Mouse (Mus musculus) neural tube, embryonic 15.5 days (tissue): ENCODE results near the gene Dydc2. TPM values are rescaled to one million over a fixed set of nuclear protein-coding genes. Genes with fewer than 3 reads are reported as not detected.

Source experiments
- ATAC-seq: fragments of 200-750 bp; cut with Nextera tagmentation; 2 replicates; pipeline ENCODE4 v1.8.0; 2017; ENCODE audit warnings: mild to moderate bottlenecking, moderate TSS enrichment, moderate library complexity; ENCODE audit not compliant: low FRiP score
- H3K27ac ChIP-seq: fragments of 300-500 bp; sonication (generic); replicated peaks from 2 replicates; pipeline ENCODE4 v1.5.1; 2015; ENCODE audit warnings: mild to moderate bottlenecking, inconsistent platforms
- H3K27me3 ChIP-seq: fragments of 300-500 bp; sonication (generic); replicated peaks from 2 replicates; pipeline ENCODE4 v1.6.1; 2015; ENCODE audit warnings: inconsistent platforms
- H3K36me3 ChIP-seq: fragments of 300-500 bp; sonication (generic); 2 replicates; pipeline ENCODE4 v1.6.1; 2015; ENCODE audit warnings: inconsistent platforms
- H3K4me1 ChIP-seq: fragments of 300-500 bp; sonication (generic); 2 replicates; pipeline ENCODE4 v1.6.1; 2015; ENCODE audit warnings: inconsistent platforms
- H3K4me2 ChIP-seq: fragments of 300-500 bp; sonication (generic); 2 replicates; pipeline ENCODE4 v1.6.1; 2015; ENCODE audit warnings: inconsistent platforms, mild to moderate bottlenecking, moderate library complexity
- H3K4me3 ChIP-seq: fragments of 300-500 bp; sonication (generic); replicated peaks from 2 replicates; pipeline ENCODE4 v1.5.1; 2015; ENCODE audit warnings: mild to moderate bottlenecking, inconsistent platforms
- H3K9ac ChIP-seq: fragments of 300-500 bp; sonication (generic); replicated peaks from 2 replicates; pipeline ENCODE4 v1.6.1; 2015; ENCODE audit warnings: mild to moderate bottlenecking, inconsistent platforms
- H3K9me3 ChIP-seq: fragments of 300-500 bp; sonication (generic); replicated peaks from 2 replicates; pipeline ENCODE4 v1.6.1; 2016; ENCODE audit warnings: inconsistent platforms
- WGBS: fragments of 180-500 bp; shearing (Covaris S2); methylation state at CpG from one replicate; pipeline ENCODE4 v1.1.7; 2015; ENCODE audit warnings: mixed read lengths; 5-methylcytosine and 5-hydroxymethylcytosine counted together
- polyA plus RNA-seq: library from polyadenylated mRNA; unstranded; fragments of >200 nt; fragmentation: Nextera tagmentation; extraction: Ambion mirVana; gene quantifications from 2 replicates; pipeline ENCODE4 v1.2.1, GENCODE M21; 2015

The Dydc2 gene
- 0.32 and 0.38 TPM in 2 replicates for polyA plus RNA-seq

DNA sequence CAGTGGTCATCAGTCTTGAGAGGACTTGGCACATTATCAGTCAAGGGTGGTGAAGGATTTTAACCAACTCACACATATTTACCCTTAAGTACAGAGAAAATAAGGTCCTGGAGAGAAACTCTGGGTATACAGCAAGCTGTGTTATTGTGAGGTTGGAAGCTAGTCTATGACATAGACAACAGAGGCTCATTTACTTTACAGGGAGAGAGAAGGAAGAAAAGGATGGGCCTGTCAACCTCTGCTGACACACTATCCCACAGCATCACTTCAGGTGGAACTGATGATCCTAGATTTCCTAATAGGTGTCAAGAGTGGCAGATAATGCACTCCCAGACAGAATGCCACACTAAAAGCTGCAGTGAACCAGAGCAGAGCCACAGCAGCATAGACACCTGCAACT is at the start of gene Dydc2:
TSS of gene Dydc2 (minus strand) at position 101 of the 400 bp plus-strand sequence.
- H3K27ac ChIP-seq = no peak within 1 kb of the TSS
- ATAC-seq = no peak
- peaks cover 7% of the 10 kb centered on the region for H3K4me1 ChIP-seq
- no peaks in the 10 kb centered on the region for H3K27me3 ChIP-seq
- no peak within 1 kb of the TSS for H3K4me2 ChIP-seq
- no peak within 1 kb of the TSS for H3K4me3 ChIP-seq
- H3K36me3 ChIP-seq = no peaks in the 10 kb centered on the region
- H3K9ac ChIP-seq = no peak within 1 kb of the TSS
- no peaks in the 10 kb centered on the region for H3K9me3 ChIP-seq

DNA sequence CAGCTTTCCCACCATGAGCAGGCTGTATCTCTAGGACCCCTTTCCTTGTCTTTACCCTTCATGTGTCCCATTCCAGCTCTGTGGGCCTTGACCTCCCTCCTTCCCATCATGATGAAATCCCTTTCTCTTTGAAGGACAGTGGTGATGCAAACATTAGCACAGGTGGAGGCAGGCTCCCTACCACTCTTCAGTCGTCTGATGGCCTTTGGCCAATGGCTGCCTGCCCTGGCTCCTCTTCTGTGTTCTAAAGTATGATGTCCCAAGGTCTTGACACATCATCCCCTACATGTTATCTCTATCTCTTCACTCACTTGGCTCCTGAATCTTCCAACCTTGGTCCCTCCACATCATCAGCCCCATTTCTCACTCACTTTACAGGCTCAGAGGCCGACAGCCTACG is 47.3 kb upstream of the Dydc2 start:
- Histone ChIP-seq H3K4me1 (no peaks in the 10 kb centered on the region), H3K4me2 (no peak overlapping the region), H3K4me3 (no peak overlapping the region), H3K9ac (no peak overlapping the region), H3K36me3 (no peaks in the 10 kb centered on the region), H3K9me3 (no peaks in the 10 kb centered on the region), H3K27ac (no peak overlapping the region), H3K27me3 (no peaks in the 10 kb centered on the region)
- WGBS = 87% methylated on average over 3 of the region's 3 CpGs
- ATAC-seq = no peak

DNA sequence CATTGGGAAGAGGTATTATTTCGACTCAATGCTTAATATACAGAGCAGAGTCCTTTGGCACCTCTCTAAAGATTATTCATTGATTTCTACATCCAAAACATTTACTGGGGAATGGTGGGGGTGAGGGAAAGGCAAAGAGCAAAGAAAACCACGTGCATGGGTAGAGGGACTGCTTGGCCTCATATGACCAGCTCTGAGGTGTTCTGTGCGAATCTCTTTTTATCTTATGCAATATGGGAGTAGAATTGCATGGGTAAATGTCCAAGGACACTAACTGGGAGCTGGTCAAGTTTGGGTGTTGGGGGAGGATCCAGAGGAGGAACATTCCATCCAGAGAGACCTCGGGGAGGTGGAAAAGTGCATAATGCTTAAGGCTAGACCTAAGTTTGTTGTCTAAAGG is 43.9 kb upstream of the Dydc2 start:
- H3K9me3 ChIP-seq = no peaks in the 10 kb centered on the region
- no peak overlapping the region for H3K4me2 ChIP-seq
- no peak overlapping the region for H3K9ac ChIP-seq
- 86% methylated on average over 4 of the region's 4 CpGs for WGBS
- H3K27ac ChIP-seq = no peak overlapping the region
- no peaks in the 10 kb centered on the region for H3K27me3 ChIP-seq
- H3K4me3 ChIP-seq = no peak overlapping the region
- no peaks in the 10 kb centered on the region for H3K4me1 ChIP-seq
- ATAC-seq = no peak
- H3K36me3 ChIP-seq = no peaks in the 10 kb centered on the region

DNA sequence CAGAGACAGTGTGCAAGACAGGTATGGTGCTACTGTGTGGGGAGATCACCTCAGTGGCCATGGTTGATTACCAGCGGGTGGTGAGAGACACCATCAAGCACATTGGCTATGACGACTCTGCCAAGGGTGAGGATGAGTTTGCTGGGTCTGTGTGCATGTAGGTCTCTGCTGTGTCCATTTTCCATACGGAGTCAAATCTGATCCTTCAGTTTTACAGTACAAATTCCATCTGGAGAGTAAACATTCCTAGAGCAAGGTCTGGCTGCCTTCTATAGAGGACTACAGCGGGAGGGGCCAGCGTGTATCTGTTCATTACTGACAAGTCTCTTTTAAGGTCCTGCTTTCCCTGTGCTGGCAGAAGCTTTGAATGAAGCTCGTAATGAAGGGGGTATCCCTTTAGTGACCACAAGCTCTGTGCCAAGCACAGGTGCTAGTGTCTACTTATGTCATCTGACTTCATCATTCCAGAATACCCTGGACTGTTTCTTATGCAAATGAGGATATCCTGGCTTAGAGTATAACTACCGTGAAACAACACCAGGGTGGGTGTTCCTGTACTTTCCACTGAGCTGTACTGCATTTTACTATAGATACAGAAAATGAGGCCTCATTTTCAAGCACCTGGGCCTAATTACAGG is 42.1 kb upstream of the Dydc2 start:
- 90% methylated on average over 7 of the region's 7 CpGs for WGBS
- no peaks in the 10 kb centered on the region for H3K4me1 ChIP-seq
- no peak overlapping the region for H3K4me3 ChIP-seq
- H3K27me3 ChIP-seq = no peaks in the 10 kb centered on the region
- H3K9me3 ChIP-seq = no peaks in the 10 kb centered on the region
- no peak for ATAC-seq
- no peak overlapping the region for H3K27ac ChIP-seq
- no peak overlapping the region for H3K4me2 ChIP-seq
- no peak overlapping the region for H3K9ac ChIP-seq
- no peaks in the 10 kb centered on the region for H3K36me3 ChIP-seq

DNA sequence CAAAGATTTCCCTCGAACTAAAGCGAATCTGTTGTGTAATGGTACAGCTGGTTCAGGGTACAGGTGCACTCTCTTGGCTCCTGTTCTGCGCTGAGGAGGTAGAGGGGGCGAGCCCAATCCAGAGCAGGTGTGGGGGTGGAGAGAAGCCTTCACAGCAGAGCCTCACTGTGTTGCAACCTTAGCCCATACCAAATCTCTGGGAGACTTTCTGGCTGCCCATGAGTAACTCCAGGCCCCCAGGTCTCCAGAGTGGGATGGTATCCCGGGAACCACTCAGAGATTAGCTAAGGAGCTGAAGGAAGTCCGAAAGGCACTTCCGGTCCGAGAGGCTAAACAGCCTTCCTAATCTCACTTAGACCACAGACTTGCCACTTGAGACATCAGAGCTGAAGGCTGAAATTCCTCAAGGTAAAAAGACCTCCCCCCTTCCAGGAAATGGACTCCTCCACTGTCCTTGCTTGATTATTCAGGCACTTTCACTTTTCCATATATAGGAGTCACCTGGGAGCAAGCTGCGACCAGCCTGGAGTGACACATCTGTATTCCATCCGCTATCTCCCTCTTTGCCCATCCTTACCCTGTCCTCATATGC is 35.9 kb upstream of the Dydc2 start, which contains the start of gene Mat1a:
TSS of gene Mat1a (plus strand) at position 183 of the 592 bp plus-strand sequence.
- Histone ChIP-seq H3K4me2 (no peak within 1 kb of the TSS), H3K27ac (no peak within 1 kb of the TSS), H3K27me3 (no peaks in the 10 kb centered on the region), H3K9me3 (no peaks in the 10 kb centered on the region), H3K9ac (no peak within 1 kb of the TSS), H3K4me3 (no peak within 1 kb of the TSS), H3K36me3 (no peaks in the 10 kb centered on the region), H3K4me1 (no peaks in the 10 kb centered on the region)
- 77% methylated on average over 10 of the region's 10 CpGs for WGBS
- ATAC-seq = no peak

DNA sequence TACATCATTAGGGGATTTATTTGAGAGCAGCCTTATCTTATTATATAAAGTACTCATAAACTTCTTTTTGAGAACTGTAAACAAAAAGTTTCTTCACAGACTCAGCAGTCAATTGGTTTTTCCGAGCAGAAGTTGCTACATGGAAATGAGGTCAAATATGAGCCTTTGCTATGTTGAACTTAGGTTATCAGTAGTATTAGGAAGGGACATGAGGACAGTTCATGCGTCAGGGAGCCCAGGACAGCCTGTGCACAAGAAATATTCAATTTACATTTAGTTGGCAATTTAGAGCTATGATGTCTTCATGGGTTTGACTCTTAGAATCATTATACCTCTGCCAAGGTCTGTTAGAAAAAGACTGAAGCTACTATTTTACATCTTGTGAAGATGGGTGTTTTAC is 33.3 kb upstream of the Dydc2 start:
- Histone ChIP-seq H3K4me3 (no peak overlapping the region), H3K9me3 (no peaks in the 10 kb centered on the region), H3K4me2 (no peak overlapping the region), H3K27me3 (no peaks in the 10 kb centered on the region), H3K27ac (no peak overlapping the region), H3K36me3 (no peaks in the 10 kb centered on the region), H3K9ac (no peak overlapping the region), H3K4me1 (no peaks in the 10 kb centered on the region)
- WGBS = 87% methylated on average over 2 of the region's 2 CpGs
- no peak for ATAC-seq

DNA sequence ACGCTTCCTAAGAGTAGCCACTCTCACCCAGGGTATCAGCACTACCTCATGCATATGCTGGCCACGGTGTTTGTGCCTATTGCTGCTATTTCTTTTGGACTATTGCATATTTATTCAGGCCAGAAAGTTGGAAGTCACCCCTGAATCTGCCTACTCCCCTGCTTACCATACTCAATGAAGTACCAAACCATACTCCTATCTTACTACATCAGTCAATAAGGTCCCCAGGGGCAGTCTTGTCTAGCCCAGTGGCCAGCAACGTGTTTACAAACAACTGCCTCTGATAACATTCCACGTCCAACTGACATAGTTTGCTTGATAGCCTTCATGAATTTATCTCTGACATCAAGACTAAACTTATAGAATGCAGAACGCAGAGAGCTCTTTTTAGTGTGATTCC is 32.2 kb upstream of the Dydc2 start:
- no peak overlapping the region for H3K4me3 ChIP-seq
- no peaks in the 10 kb centered on the region for H3K4me1 ChIP-seq
- H3K4me2 ChIP-seq = no peak overlapping the region
- no peak overlapping the region for H3K27ac ChIP-seq
- no peaks in the 10 kb centered on the region for H3K36me3 ChIP-seq
- no peak for ATAC-seq
- 92% methylated on average over 5 of the region's 5 CpGs for WGBS
- no peaks in the 10 kb centered on the region for H3K9me3 ChIP-seq
- H3K9ac ChIP-seq = no peak overlapping the region
- H3K27me3 ChIP-seq = no peaks in the 10 kb centered on the region

DNA sequence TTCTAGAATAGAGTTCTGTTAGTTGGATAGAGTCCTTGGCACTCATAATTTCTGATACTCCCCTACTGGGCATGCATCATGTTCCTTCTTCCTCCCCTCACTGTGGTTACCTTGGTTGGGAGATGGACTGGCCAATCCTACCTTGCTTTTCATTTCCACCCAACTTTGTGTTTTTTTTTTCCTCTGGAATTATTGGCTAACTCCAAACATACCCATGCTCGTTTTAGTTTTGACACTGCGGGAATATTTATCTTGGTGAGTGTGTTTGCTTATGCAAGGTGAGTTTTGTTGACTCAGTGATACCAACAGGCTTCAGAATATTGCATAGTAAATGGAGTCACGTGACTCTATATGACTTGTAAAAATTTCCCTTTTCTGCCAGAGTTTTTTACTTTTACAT is 31.7 kb upstream of the Dydc2 start:
- Histone ChIP-seq H3K9ac (no peak overlapping the region), H3K4me3 (no peak overlapping the region), H3K4me1 (no peaks in the 10 kb centered on the region), H3K27ac (no peak overlapping the region), H3K9me3 (no peaks in the 10 kb centered on the region), H3K36me3 (no peaks in the 10 kb centered on the region), H3K27me3 (no peaks in the 10 kb centered on the region), H3K4me2 (no peak overlapping the region)
- WGBS = 91% methylated on average over 3 of the region's 3 CpGs
- ATAC-seq = no peak

DNA sequence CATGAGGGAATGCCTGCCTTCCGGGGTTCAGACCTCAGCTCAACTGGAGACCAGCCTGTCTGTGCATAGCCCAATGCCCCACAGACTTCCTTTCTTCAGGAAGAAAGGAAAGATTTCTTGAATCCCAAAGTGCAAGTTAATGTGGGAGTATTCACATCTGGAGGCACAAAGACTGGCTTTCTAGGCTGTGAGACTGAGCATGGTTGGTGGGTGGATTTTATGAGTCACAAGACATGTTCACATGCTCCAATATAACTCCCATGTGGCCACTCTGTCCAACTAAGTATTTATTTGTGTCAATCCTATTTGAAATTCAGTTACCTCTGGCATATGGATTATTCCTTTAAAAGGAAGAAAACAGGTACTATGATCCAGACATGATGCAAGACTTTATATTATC is 29.7 kb upstream of the Dydc2 start:
- Histone ChIP-seq H3K27ac (no peak overlapping the region), H3K27me3 (no peaks in the 10 kb centered on the region), H3K4me2 (no peak overlapping the region), H3K4me3 (no peak overlapping the region), H3K9ac (no peak overlapping the region), H3K9me3 (no peaks in the 10 kb centered on the region), H3K36me3 (no peaks in the 10 kb centered on the region), H3K4me1 (no peaks in the 10 kb centered on the region)
- WGBS = 68% methylated on average over 1 of the region's 1 CpGs
- no peak for ATAC-seq

DNA sequence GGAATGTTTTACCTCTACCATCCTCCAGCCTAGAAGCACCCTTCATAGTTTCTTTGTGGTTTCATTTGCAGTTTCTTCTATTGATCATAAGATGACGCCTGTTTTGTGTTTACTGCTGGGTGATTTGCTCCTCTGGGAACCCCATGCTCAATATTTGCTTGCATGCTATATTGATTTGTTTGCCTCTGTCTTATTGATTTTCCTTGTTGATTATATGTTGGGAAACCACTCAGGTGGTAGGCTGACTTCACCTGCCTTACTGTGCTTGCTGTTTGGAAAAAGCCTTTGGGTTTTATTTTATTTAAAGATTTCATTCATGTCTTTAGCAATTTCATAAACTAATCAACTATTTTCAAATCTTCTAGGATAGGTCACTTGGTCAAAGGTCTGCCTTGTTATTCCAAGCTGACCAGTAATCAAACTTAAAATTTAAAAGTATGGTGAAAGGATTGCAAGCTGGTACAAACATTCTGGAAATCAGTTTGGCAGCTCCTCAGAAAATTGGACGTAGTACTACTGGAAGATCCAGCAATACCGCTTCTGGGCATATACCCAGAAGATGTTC is 27.4 kb upstream of the Dydc2 start:
- Histone ChIP-seq H3K9ac (no peak overlapping the region), H3K4me2 (no peak overlapping the region), H3K4me1 (no peaks in the 10 kb centered on the region), H3K36me3 (no peaks in the 10 kb centered on the region), H3K27ac (no peak overlapping the region), H3K4me3 (no peak overlapping the region), H3K27me3 (no peaks in the 10 kb centered on the region), H3K9me3 (no peaks in the 10 kb centered on the region)
- no peak for ATAC-seq
- WGBS = 88% methylated on average over 3 of the region's 3 CpGs

DNA sequence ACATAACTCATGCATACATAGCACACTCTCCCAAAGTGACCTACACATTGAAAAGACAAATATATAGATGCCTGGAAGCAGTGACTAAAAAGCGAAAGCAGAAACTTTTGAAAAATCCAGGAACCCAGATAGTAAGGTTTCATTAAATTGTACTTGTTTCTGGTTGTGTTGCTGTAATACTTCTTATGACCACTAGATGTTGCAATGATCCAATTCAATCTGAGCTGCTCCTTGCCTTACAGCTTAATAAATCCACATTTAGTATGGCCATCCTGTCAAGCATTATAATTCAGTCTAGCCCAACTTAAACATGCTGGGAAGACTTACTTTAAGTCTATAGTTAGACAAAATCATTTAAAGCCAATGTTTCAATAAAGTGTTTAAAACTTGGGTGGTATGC is 25.1 kb upstream of the Dydc2 start:
- Histone ChIP-seq H3K27me3 (no peaks in the 10 kb centered on the region), H3K4me2 (no peak overlapping the region), H3K4me1 (no peaks in the 10 kb centered on the region), H3K9me3 (no peaks in the 10 kb centered on the region), H3K4me3 (no peak overlapping the region), H3K36me3 (no peaks in the 10 kb centered on the region), H3K9ac (no peak overlapping the region), H3K27ac (no peak overlapping the region)
- no peak for ATAC-seq
- WGBS = 55% methylated on average over 1 of the region's 1 CpGs

DNA sequence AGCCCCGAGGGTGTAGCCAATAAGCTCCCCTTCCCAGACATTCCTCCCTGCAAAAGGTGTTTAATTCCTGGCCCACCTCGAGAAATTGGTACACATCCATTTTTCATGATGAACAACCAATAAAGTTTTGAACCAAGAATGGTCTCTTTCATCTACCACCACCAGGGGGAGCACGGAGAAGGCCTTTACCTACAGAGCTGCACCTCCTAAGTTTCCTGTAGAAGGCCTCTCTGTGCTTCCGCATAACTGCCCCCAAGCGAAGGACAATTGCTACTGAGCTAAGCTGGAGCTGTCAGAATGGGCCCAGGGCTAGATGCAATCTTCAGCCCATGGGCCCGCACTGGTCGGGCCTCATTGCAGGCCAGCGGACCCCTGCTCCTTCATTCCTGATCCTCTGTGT is 21.8 kb upstream of the Dydc2 start:
- no peak overlapping the region for H3K27ac ChIP-seq
- no peaks in the 10 kb centered on the region for H3K27me3 ChIP-seq
- H3K9me3 ChIP-seq = no peaks in the 10 kb centered on the region
- no peaks in the 10 kb centered on the region for H3K4me1 ChIP-seq
- no peak overlapping the region for H3K9ac ChIP-seq
- H3K4me2 ChIP-seq = no peak overlapping the region
- 54% methylated on average over 8 of the region's 8 CpGs for WGBS
- no peak for ATAC-seq
- H3K36me3 ChIP-seq = no peaks in the 10 kb centered on the region
- no peak overlapping the region for H3K4me3 ChIP-seq
